Mouse (Mus musculus) embryonic fibroblast, embryonic 13.5 days (primary cell): ENCODE data around the gene Trarg1.

Source experiments
- CTCF ChIP-seq: IDR thresholded peaks from 2 replicates; pipeline ENCODE4 v1.5.1; 2011; ENCODE audit warnings: mild to moderate bottlenecking, control low read depth, low read length, moderate library complexity, borderline replicate concordance; ENCODE audit not compliant: insufficient read depth
- POLR2A ChIP-seq: IDR thresholded peaks from 2 replicates; pipeline ENCODE4 v1.6.1; 2011; ENCODE audit warnings: low read depth, mild to moderate bottlenecking, control low read depth, low read length, moderate library complexity

DNA sequence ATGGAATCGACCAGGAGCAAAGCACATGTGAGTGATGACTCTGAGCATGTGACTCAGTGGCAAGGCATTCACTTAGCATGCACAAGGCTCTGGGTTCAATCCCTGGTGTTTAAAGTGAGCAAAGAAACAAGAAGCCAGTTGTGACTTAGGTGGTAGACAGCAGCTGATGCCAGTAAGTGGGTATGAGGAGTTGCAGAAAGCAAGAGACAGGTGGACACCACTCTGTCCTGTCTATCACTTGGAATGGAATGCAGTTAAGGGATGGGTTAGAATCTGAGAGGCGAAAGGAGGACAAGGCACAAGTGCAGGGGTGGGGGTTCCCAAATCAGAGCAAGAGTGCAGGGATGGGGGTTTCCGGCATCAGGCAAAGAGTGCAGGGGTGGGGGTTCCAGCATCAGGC lies 12.5 kb downstream of the Trarg1 start:
- no peak for TF ChIP-seq CTCF
- TF ChIP-seq POLR2A, result no peak
